Mouse (Mus musculus): Measurements from ENCODE around the gene Aox1. TPM values are rescaled to one million over a fixed set of nuclear protein-coding genes. Genes with fewer than 3 reads are reported as not detected.

The Aox1 gene
- polyA plus RNA-seq, 1 experiment from 2014 or later = 0.15 TPM

- Histone ChIP-seq H3K27ac (replicated peaks) (no peak overlapping the region), H3K9me3 (ENCODE audit: control insufficient read depth, low read length) (no peaks in the 10 kb centered on the region), H3K9ac (ENCODE audit: low read length) (no peak overlapping the region), H3K4me1 (replicated peaks; ENCODE audit: control insufficient read depth, insufficient read depth) (no peaks in the 10 kb centered on the region), H3K27me3 (ENCODE audit: control insufficient read depth, insufficient read depth, low read length) (no peaks in the 10 kb centered on the region), H3K4me3 (ENCODE audit: low read depth, low read length) (no peak overlapping the region), H3K36me3 (ENCODE audit: control insufficient read depth, insufficient read depth, low read length) (no peaks in the 10 kb centered on the region), H3K4me2 (replicated peaks; ENCODE audit: low read depth) (no peak overlapping the region)
- TF ChIP-seq EP300 (optimal IDR thresholded peaks at IDR 0.05) (no peak), CTCF (IDR thresholded peaks at IDR 0.05; ENCODE audit: low read depth) (no peak)
- WGBS = 53% methylated on average over 11 of the region's 11 CpGs
- ATAC-seq (ENCODE audit: low FRiP score, low TSS enrichment) (no peak), DNase-seq (ENCODE audit: low spot score) (no peak)
These were observed 27.2 kb downstream of the Aox1 start for GRCm38 (mm10) chr1:58056939-58057338.

- Histone ChIP-seq H3K4me3 (ENCODE audit: low read depth, low read length) (no peak overlapping the region), H3K36me3 (ENCODE audit: control insufficient read depth, insufficient read depth, low read length) (no peaks in the 10 kb centered on the region), H3K4me1 (replicated peaks; ENCODE audit: control insufficient read depth, insufficient read depth) (no peaks in the 10 kb centered on the region), H3K9me3 (ENCODE audit: control insufficient read depth, low read length) (no peaks in the 10 kb centered on the region), H3K27ac (replicated peaks) (no peak overlapping the region), H3K9ac (ENCODE audit: low read length) (no peak overlapping the region), H3K27me3 (ENCODE audit: control insufficient read depth, insufficient read depth, low read length) (no peaks in the 10 kb centered on the region), H3K4me2 (replicated peaks; ENCODE audit: low read depth) (no peak overlapping the region)
- DNase-seq (ENCODE audit: low spot score) (no peak), ATAC-seq (ENCODE audit: low FRiP score, low TSS enrichment) (no peak)
- 92% methylated on average over 4 of the region's 4 CpGs for WGBS
- TF ChIP-seq CTCF (IDR thresholded peaks at IDR 0.05; ENCODE audit: low read depth) = no peak
- no peak for TF ChIP-seq EP300 (optimal IDR thresholded peaks at IDR 0.05)
These were observed 29.1 kb downstream of the Aox1 start for GRCm38 (mm10) chr1:58058846-58059245.

- no peak overlapping the region for H3K4me2 ChIP-seq (replicated peaks; ENCODE audit: low read depth)
- no peaks in the 10 kb centered on the region for H3K36me3 ChIP-seq (ENCODE audit: control insufficient read depth, insufficient read depth, low read length)
- no peak overlapping the region for H3K4me3 ChIP-seq (ENCODE audit: low read depth, low read length)
- H3K27ac ChIP-seq (replicated peaks) = no peak overlapping the region
- no peak overlapping the region for H3K9ac ChIP-seq (ENCODE audit: low read length)
- 91% methylated on average over 7 of the region's 7 CpGs for WGBS
- no peak for TF ChIP-seq EP300 (optimal IDR thresholded peaks at IDR 0.05)
- TF ChIP-seq CTCF (IDR thresholded peaks at IDR 0.05; ENCODE audit: low read depth) = no peak
- H3K4me1 ChIP-seq (replicated peaks; ENCODE audit: control insufficient read depth, insufficient read depth) = no peaks in the 10 kb centered on the region
- no peaks in the 10 kb centered on the region for H3K27me3 ChIP-seq (ENCODE audit: control insufficient read depth, insufficient read depth, low read length)
- no peak for DNase-seq (ENCODE audit: low spot score)
- H3K9me3 ChIP-seq (ENCODE audit: control insufficient read depth, low read length) = no peaks in the 10 kb centered on the region
- no peak for ATAC-seq (ENCODE audit: low FRiP score, low TSS enrichment)
These were observed 32.4 kb downstream of the Aox1 start for GRCm38 (mm10) chr1:58062131-58062530.

GRCm38 (mm10) chr1:58065151-58065550, 35.4 kb downstream of the Aox1 start:
- no peaks in the 10 kb centered on the region for H3K27me3 ChIP-seq (ENCODE audit: control insufficient read depth, insufficient read depth, low read length)
- H3K9me3 ChIP-seq (ENCODE audit: control insufficient read depth, low read length) = no peaks in the 10 kb centered on the region
- H3K4me1 ChIP-seq (replicated peaks; ENCODE audit: control insufficient read depth, insufficient read depth) = no peaks in the 10 kb centered on the region
- no peak overlapping the region for H3K4me3 ChIP-seq (ENCODE audit: low read depth, low read length)
- no peak for TF ChIP-seq EP300 (optimal IDR thresholded peaks at IDR 0.05)
- TF ChIP-seq CTCF (IDR thresholded peaks at IDR 0.05; ENCODE audit: low read depth) = no peak
- DNase-seq (ENCODE audit: low spot score) (no peak), ATAC-seq (ENCODE audit: low FRiP score, low TSS enrichment) (no peak)
- H3K9ac ChIP-seq (ENCODE audit: low read length) = no peak overlapping the region
- no peak overlapping the region for H3K4me2 ChIP-seq (replicated peaks; ENCODE audit: low read depth)
- WGBS = 81% methylated on average over 5 of the region's 5 CpGs
- H3K27ac ChIP-seq (replicated peaks) = no peak overlapping the region
- no peaks in the 10 kb centered on the region for H3K36me3 ChIP-seq (ENCODE audit: control insufficient read depth, insufficient read depth, low read length)

- Histone ChIP-seq H3K9me3 (ENCODE audit: control insufficient read depth, low read length) (no peaks in the 10 kb centered on the region), H3K27me3 (ENCODE audit: control insufficient read depth, insufficient read depth, low read length) (no peaks in the 10 kb centered on the region), H3K36me3 (ENCODE audit: control insufficient read depth, insufficient read depth, low read length) (no peaks in the 10 kb centered on the region), H3K4me2 (replicated peaks; ENCODE audit: low read depth) (no peak overlapping the region), H3K4me3 (ENCODE audit: low read depth, low read length) (no peak overlapping the region), H3K27ac (replicated peaks) (no peak overlapping the region), H3K4me1 (replicated peaks; ENCODE audit: control insufficient read depth, insufficient read depth) (no peaks in the 10 kb centered on the region), H3K9ac (ENCODE audit: low read length) (no peak overlapping the region)
- DNase-seq (ENCODE audit: low spot score) (no peak), ATAC-seq (ENCODE audit: low FRiP score, low TSS enrichment) (no peak)
- TF ChIP-seq EP300 (optimal IDR thresholded peaks at IDR 0.05) (no peak), CTCF (IDR thresholded peaks at IDR 0.05; ENCODE audit: low read depth) (no peak)
- 54% methylated on average over 3 of the region's 3 CpGs for WGBS
These were observed 35.9 kb downstream of the Aox1 start for GRCm38 (mm10) chr1:58065606-58066005.

GRCm38 (mm10) chr1:58069181-58069580, 39.5 kb downstream of the Aox1 start:
- no peaks in the 10 kb centered on the region for H3K27me3 ChIP-seq (ENCODE audit: control insufficient read depth, insufficient read depth, low read length)
- no peak overlapping the region for H3K4me2 ChIP-seq (replicated peaks; ENCODE audit: low read depth)
- H3K36me3 ChIP-seq (ENCODE audit: control insufficient read depth, insufficient read depth, low read length) = no peaks in the 10 kb centered on the region
- H3K9me3 ChIP-seq (ENCODE audit: control insufficient read depth, low read length) = no peaks in the 10 kb centered on the region
- H3K4me3 ChIP-seq (ENCODE audit: low read depth, low read length) = no peak overlapping the region
- no peak for ATAC-seq (ENCODE audit: low FRiP score, low TSS enrichment)
- no peak overlapping the region for H3K27ac ChIP-seq (replicated peaks)
- WGBS = 62% methylated on average over 6 of the region's 6 CpGs
- TF ChIP-seq CTCF (IDR thresholded peaks at IDR 0.05; ENCODE audit: low read depth) (no peak), EP300 (optimal IDR thresholded peaks at IDR 0.05) (no peak)
- H3K9ac ChIP-seq (ENCODE audit: low read length) = no peak overlapping the region
- no peaks in the 10 kb centered on the region for H3K4me1 ChIP-seq (replicated peaks; ENCODE audit: control insufficient read depth, insufficient read depth)
- no peak for DNase-seq (ENCODE audit: low spot score)

Measured in stomach, postnatal 0 days (tissue).